In the genomic region with DNA sequence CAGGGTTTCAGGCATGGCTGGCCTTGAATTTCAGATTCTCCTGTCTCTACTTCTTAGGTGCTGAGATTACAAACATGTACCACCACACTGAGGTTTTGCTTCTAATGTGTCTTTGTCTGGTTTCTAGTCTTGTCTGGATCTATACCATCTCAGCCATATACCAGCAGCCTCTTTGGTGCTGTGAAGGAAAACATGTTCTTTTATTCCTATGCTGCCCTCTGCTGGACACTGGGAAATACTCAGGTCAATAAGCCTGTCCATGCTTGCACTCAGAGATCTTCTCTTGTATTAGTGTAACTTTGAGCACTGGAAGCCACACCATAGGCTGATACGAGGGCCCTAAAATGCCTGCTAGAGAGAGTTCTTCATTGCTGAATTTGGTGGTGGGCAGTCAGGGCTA, we compare ENCODE assay signal across 9 mouse cellular contexts. TPM values are rescaled to one million over a fixed set of nuclear protein-coding genes. Genes with fewer than 3 reads are reported as not detected.
DNase-seq lines count a peak whose midpoint lies in the region; ATAC-seq and TF ChIP-seq lines count a peak whose summit lies in the region.
"Had no signal": no experiment of that assay in that cellular context is flagged by ENCODE, and none has a peak within 500 bp of the region (broad histone marks: within the 10 kb centered on the region; RNA-seq: fewer than 3 reads in every experiment).

No protein-coding gene starts in this region.

- no peak for ATAC-seq in forebrain, postnatal 0 days
- ATAC-seq in forebrain, embryonic 16.5 days, result no peak
- no peak for ATAC-seq in liver, embryonic 13.5 days (ENCODE audit: low read depth)
- ATAC-seq in stomach, postnatal 0 days (ENCODE audit: low FRiP score, low TSS enrichment), result no peak

- no peak overlapping the region for H3K27ac ChIP-seq in forebrain, postnatal 0 days (ENCODE audit: low read depth, low read length)
- H3K27ac ChIP-seq in forebrain, embryonic 16.5 days (ENCODE audit: low read length), result no peak overlapping the region
- no peak overlapping the region for H3K27ac ChIP-seq in thymus, adult 2 months (ENCODE audit: control insufficient read depth, insufficient read depth, low read length)
- H3K27ac ChIP-seq in liver, embryonic 13.5 days, result no peak overlapping the region
- no peak overlapping the region for H3K27ac ChIP-seq in stomach, postnatal 0 days (replicated peaks)
- H3K27ac ChIP-seq: midbrain, embryonic 12.5 days had no signal

- H3K4me2 ChIP-seq in forebrain, postnatal 0 days (ENCODE audit: low read depth), result no peak overlapping the region
- no peak overlapping the region for H3K4me2 ChIP-seq in forebrain, embryonic 16.5 days (ENCODE audit: low read length)
- no peak overlapping the region for H3K4me2 ChIP-seq in liver, embryonic 13.5 days
- no peak overlapping the region for H3K4me2 ChIP-seq in stomach, postnatal 0 days (replicated peaks; ENCODE audit: low read depth)
- H3K4me2 ChIP-seq: midbrain, embryonic 12.5 days had no signal

- H3K27me3 ChIP-seq in forebrain, postnatal 0 days (ENCODE audit: insufficient read depth, low read length), result no peaks in the 10 kb centered on the region
- no peaks in the 10 kb centered on the region for H3K27me3 ChIP-seq in forebrain, embryonic 16.5 days (replicated peaks; ENCODE audit: control insufficient read depth, insufficient read depth, low read length)
- H3K27me3 ChIP-seq in thymus, adult 2 months (ENCODE audit: control insufficient read depth, insufficient read depth, low read length), result no peaks in the 10 kb centered on the region
- H3K27me3 ChIP-seq in liver, embryonic 13.5 days, result no peaks in the 10 kb centered on the region
- H3K27me3 ChIP-seq in stomach, postnatal 0 days (ENCODE audit: control insufficient read depth, insufficient read depth, low read length), result no peaks in the 10 kb centered on the region
- H3K27me3 ChIP-seq: midbrain, embryonic 12.5 days had no signal

- no peak overlapping the region for H3K9ac ChIP-seq in forebrain, postnatal 0 days
- H3K9ac ChIP-seq in forebrain, embryonic 16.5 days (replicated peaks; ENCODE audit: low read depth, low read length), result no peak overlapping the region
- H3K9ac ChIP-seq in liver, embryonic 13.5 days, result no peak overlapping the region
- no peak overlapping the region for H3K9ac ChIP-seq in stomach, postnatal 0 days (ENCODE audit: low read length)
- H3K9ac ChIP-seq: midbrain, embryonic 12.5 days had no signal

- DNase-seq in forebrain, postnatal 0 days, result peak; percentile 30
- peak; percentile 10 for DNase-seq in thymus, postnatal 4 days
- no peak for DNase-seq in thymus, adult 2 months
- DNase-seq in embryo, embryonic 10.5 days (ENCODE audit: low spot score), result peak; percentile 69
- DNase-seq in kidney, adult 8-10 months, result peak; percentile 43 to 69
- peak; percentile 1 for DNase-seq in liver, embryonic 13.5 days
- DNase-seq in stomach, postnatal 0 days (ENCODE audit: low spot score), result peak; percentile 25

- H3K36me3 ChIP-seq in forebrain, postnatal 0 days (ENCODE audit: insufficient read depth), result no peaks in the 10 kb centered on the region
- H3K36me3 ChIP-seq in forebrain, embryonic 16.5 days (ENCODE audit: control insufficient read depth, insufficient read depth), result no peaks in the 10 kb centered on the region
- H3K36me3 ChIP-seq in thymus, adult 2 months (ENCODE audit: control insufficient read depth, insufficient read depth, low read length), result no peaks in the 10 kb centered on the region
- no peaks in the 10 kb centered on the region for H3K36me3 ChIP-seq in liver, embryonic 13.5 days
- no peaks in the 10 kb centered on the region for H3K36me3 ChIP-seq in stomach, postnatal 0 days (ENCODE audit: control insufficient read depth, insufficient read depth, low read length)
- H3K36me3 ChIP-seq: midbrain, embryonic 12.5 days had no signal

- WGBS in forebrain, postnatal 0 days, result 49% methylated on average over 1 of the region's 1 CpGs
- WGBS in forebrain, embryonic 16.5 days, result 52% methylated on average over 1 of the region's 1 CpGs
- 53% methylated on average over 1 of the region's 1 CpGs for WGBS in thymus, adult 2 months
- WGBS in liver, embryonic 13.5 days (ENCODE audit: insufficient replicate concordance), result 31% methylated on average over 1 of the region's 1 CpGs
- WGBS in stomach, postnatal 0 days, result 27% methylated on average over 1 of the region's 1 CpGs

- TF ChIP-seq EP300 in stomach, postnatal 0 days (optimal IDR thresholded peaks at IDR 0.05), result no peak

- TF ChIP-seq POLR2A in thymus, adult 2 months (IDR thresholded peaks at IDR 0.05; ENCODE audit: control insufficient read depth, extremely low read depth, insufficient read depth, low read length, poor library complexity), result no peak

- H3K9me3 ChIP-seq in forebrain, postnatal 0 days (ENCODE audit: low read length), result no peaks in the 10 kb centered on the region
- no peaks in the 10 kb centered on the region for H3K9me3 ChIP-seq in forebrain, embryonic 16.5 days (ENCODE audit: control insufficient read depth, low read length)
- no peaks in the 10 kb centered on the region for H3K9me3 ChIP-seq in liver, embryonic 13.5 days (replicated peaks)
- H3K9me3 ChIP-seq in stomach, postnatal 0 days (ENCODE audit: control insufficient read depth, low read length), result no peaks in the 10 kb centered on the region
- H3K9me3 ChIP-seq: midbrain, embryonic 12.5 days had no signal

- H3K4me3 ChIP-seq in forebrain, postnatal 0 days (ENCODE audit: low read depth, low read length), result no peak overlapping the region
- no peak overlapping the region for H3K4me3 ChIP-seq in forebrain, embryonic 16.5 days (replicated peaks; ENCODE audit: low read length)
- H3K4me3 ChIP-seq in thymus, adult 2 months (ENCODE audit: control insufficient read depth, insufficient read depth, low read length), result no peak overlapping the region
- no peak overlapping the region for H3K4me3 ChIP-seq in liver, embryonic 13.5 days (replicated peaks)
- no peak overlapping the region for H3K4me3 ChIP-seq in stomach, postnatal 0 days (ENCODE audit: low read depth, low read length)
- H3K4me3 ChIP-seq: midbrain, embryonic 12.5 days had no signal

- peak; percentile 56 for TF ChIP-seq CTCF in forebrain, postnatal 0 days (IDR thresholded peaks at IDR 0.05; ENCODE audit: low read depth)
- no peak for TF ChIP-seq CTCF in thymus, adult 2 months (IDR thresholded peaks at IDR 0.05; ENCODE audit: borderline replicate concordance, control insufficient read depth, extremely low read depth, insufficient read depth, low read length, poor library complexity)
- peak; percentile 76 for TF ChIP-seq CTCF in stomach, postnatal 0 days (IDR thresholded peaks at IDR 0.05; ENCODE audit: low read depth)

- no peaks in the 10 kb centered on the region for H3K4me1 ChIP-seq in forebrain, postnatal 0 days (ENCODE audit: insufficient read depth)
- H3K4me1 ChIP-seq in forebrain, embryonic 16.5 days (replicated peaks; ENCODE audit: control insufficient read depth, insufficient read depth, low read length), result no peaks in the 10 kb centered on the region
- no peaks in the 10 kb centered on the region for H3K4me1 ChIP-seq in thymus, adult 2 months (replicated peaks; ENCODE audit: control insufficient read depth, insufficient read depth, low read length)
- H3K4me1 ChIP-seq in liver, embryonic 13.5 days (replicated peaks), result no peaks in the 10 kb centered on the region
- no peaks in the 10 kb centered on the region for H3K4me1 ChIP-seq in stomach, postnatal 0 days (replicated peaks; ENCODE audit: control insufficient read depth, insufficient read depth)
- H3K4me1 ChIP-seq: midbrain, embryonic 12.5 days had no signal

RNA-seq across cellular contexts. Expression of gene Ces1c, which starts 9.6 kb away (rescaled TPM):
- not detected in 2 replicates for total RNA-seq in forebrain, postnatal 0 days (2014; rRNA removed)
- not detected in 2 replicates for polyA plus RNA-seq in forebrain, postnatal 0 days (2015; fragmentation: Nextera tagmentation; extraction: Ambion mirVana)
- polyA plus RNA-seq in forebrain, embryonic 16.5 days (2015; fragmentation: Nextera tagmentation; extraction: Ambion mirVana), result not detected in 2 replicates
- 0.27 and 3.4 TPM in 2 replicates for polyA plus RNA-seq in thymus, adult 2 months (2012; rRNA removed)
- 0.45 and 0.50 TPM in 2 replicates for polyA plus RNA-seq in liver, embryonic 13.5 days (2015; fragmentation: Nextera tagmentation; extraction: Ambion mirVana)
- polyA plus RNA-seq in stomach, postnatal 0 days (2015; fragmentation: Nextera tagmentation; extraction: Ambion mirVana), result 0.24 and 0.25 TPM in 2 replicates
- polyA plus RNA-seq: midbrain, embryonic 12.5 days had no signal

RNA-seq across cellular contexts. Expression of gene Ces1d, which starts 56.9 kb away (rescaled TPM):
- total RNA-seq in forebrain, postnatal 0 days (2014; rRNA removed), result 0.15 TPM in 1 of 2 replicates, not detected in the other
- polyA plus RNA-seq in forebrain, postnatal 0 days (2015; fragmentation: Nextera tagmentation; extraction: Ambion mirVana), result 0.29 TPM in 1 of 2 replicates, not detected in the other
- polyA plus RNA-seq in forebrain, embryonic 16.5 days (2015; fragmentation: Nextera tagmentation; extraction: Ambion mirVana), result 0.22 and 0.40 TPM in 2 replicates
- polyA plus RNA-seq in thymus, adult 2 months (2012; rRNA removed), result 94.3 and 110 TPM in 2 replicates
- 5.2 and 6.2 TPM in 2 replicates for polyA plus RNA-seq in liver, embryonic 13.5 days (2015; fragmentation: Nextera tagmentation; extraction: Ambion mirVana)
- polyA plus RNA-seq in stomach, postnatal 0 days (2015; fragmentation: Nextera tagmentation; extraction: Ambion mirVana), result 0.68 and 1.1 TPM in 2 replicates

Comparison
In these comparisons a context has a peak if more than half of its experiments do, and no peak if none do; other contexts are left out.
1. RNA of gene Ces1d, which starts 56.9 kb away (polyA plus RNA-seq): 94.3 to 110 TPM in thymus, adult 2 months; 5.2 to 6.2 TPM in liver, embryonic 13.5 days, 0.68 to 1.1 TPM in stomach, postnatal 0 days, 0.29 TPM in forebrain, postnatal 0 days and 0.22 to 0.40 TPM in forebrain, embryonic 16.5 days; every median in the first group is over 10 times any median in the second.